Mouse (Mus musculus): ENCODE measurements around the gene Nrp1.

Gene Nrp1

DNA sequence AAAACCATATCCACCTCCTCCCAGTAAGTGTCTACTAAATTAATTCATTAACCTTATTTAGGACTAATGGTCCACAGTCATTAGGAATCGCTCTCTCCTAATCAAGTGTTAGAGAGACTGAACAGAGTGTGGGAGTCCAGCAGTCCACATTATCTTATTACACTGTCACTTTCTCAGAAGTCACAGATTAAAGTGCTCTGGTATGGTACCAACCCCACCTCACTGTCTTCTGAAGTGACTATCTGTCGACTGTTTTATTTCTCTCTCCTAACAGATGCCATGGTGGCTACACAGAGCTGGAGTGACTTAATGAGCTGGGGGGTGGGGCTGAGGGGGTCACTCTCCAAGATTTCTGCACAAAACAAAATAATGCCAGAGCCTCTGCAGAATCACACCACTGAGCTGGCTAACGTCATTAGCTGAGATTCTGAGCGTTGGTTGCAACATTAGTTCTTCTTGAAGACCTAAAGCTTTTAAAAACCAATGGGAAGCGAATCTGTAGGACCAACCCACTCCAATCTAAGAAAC is 3.0 kb downstream of the Nrp1 start:
- ChIA-PET CTCF (interaction anchor here in 2 of 4 experiments (0.9 to 1.2 kb wide), 2 partner anchors 772 to 1171 kb away, joined by 3 read pairs; no protein-coding TSS in a partner anchor), POLR2A (interaction anchor here in 1 of 4 experiments (1.2 kb wide), 1 partner anchor 10 kb away, joined by 3 read pairs; no protein-coding TSS in a partner anchor)

DNA sequence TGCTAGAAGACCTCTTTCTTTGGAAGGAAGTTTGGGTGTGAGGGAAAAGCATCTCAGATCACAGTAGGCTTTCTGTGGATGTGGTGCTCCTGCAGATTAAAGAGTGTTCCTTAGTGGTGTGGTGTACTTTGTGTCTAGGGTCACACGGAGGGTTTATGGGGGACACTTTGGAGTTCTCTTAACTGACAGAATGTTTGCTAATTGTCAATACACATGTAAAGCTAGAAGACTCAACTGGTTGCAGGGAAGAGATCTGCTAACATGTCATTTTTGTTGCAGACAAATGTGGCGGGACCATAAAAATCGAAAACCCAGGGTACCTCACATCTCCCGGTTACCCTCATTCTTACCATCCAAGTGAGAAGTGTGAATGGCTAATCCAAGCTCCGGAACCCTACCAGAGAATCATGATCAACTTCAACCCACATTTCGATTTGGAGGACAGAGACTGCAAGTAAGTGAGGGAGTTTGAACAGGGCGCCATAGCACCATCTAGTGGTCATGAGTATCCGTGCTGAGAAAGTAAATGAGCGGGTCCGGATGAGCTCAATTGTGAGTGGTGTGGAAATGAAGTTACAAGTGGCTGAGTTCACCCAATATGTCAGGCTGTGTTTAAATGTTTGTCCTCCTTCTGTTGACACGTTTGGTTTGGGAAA is 4.7 kb downstream of the Nrp1 start:
- ChIA-PET CTCF (interaction anchor here in 2 of 4 experiments (0.5 to 1.3 kb wide), 11 partner anchors 10 to 1172 kb away, joined by 3 to 8 read pairs (median 3); no protein-coding TSS in a partner anchor), POLR2A (no interaction called here)

DNA sequence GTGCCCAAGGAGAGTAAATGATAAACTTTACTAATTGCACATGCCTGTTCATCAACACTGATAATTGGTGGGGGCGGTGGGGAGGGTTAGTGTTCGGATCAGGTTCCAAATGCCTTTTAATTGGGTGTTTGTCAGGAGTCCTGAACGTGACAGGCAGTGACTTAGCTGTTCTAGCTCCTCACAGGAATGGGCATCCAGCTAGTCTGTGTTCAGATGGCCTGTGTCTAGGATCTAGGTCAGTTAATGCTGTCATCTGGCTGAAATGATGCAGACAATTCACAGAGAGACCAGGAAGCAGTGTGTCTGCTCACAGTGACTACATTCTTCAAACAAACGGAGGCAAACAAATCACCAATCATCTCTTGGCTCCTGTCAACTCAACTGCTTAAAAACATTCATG is 12.1 kb downstream of the Nrp1 start:
- CTCF ChIA-PET, result interaction anchor here in 1 of 4 experiments (0.7 kb wide), 1 partner anchor 129 kb away, joined by 3 read pairs; no protein-coding TSS in a partner anchor
- POLR2A ChIA-PET, result interaction anchor here in 1 of 4 experiments (1.3 kb wide), 2 partner anchors 8 to 9 kb away, joined by 3 read pairs; no protein-coding TSS in a partner anchor

DNA sequence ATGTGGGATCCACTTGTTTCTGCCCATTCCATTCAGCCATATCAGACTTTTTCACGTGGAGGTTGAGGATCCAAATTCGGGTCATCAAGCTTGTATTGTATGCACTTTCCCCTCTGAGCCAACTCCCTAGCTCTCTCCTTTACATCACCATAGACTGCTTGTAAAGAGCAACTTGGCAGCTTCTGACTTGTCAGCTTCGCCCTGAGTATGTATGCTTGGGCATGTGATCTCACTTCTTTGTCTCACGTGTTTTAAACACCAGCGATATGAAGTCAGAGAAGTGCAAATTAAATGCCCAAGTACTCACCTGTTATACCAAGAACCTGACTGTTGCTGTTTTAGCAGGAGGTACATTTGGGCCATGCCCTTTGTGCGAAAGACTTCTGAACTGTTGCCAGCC is 12.6 kb downstream of the Nrp1 start:
- CTCF ChIA-PET, result interaction anchor here in 1 of 4 experiments (0.7 kb wide), 1 partner anchor 129 kb away, joined by 3 read pairs; no protein-coding TSS in a partner anchor
- POLR2A ChIA-PET, result interaction anchor here in 1 of 4 experiments (1.3 kb wide), 2 partner anchors 9 kb away, joined by 3 read pairs; no protein-coding TSS in a partner anchor

DNA sequence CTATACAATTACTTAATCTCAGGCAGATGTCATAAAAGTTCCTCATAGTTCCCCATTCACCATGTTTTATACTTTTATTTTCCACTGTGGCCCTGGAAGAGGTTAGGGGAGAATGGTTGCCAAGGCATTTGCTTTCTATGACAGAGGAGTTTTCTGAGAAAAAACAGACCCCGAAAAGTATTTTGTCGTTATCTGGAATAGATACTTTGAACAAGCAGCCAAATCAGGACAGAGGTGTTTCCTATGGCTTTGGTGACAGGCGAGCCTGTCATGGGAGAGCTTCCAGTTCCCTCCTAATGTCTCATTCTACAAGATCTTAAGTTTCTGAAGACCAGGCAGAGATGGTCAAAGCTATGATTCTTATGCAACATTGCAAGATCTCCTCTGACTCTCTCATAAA is 13.4 kb downstream of the Nrp1 start:
- POLR2A ChIA-PET, result interaction anchor here in 1 of 4 experiments (1.3 kb wide), 2 partner anchors 8 to 10 kb away, joined by 3 read pairs; no protein-coding TSS in a partner anchor
- CTCF ChIA-PET, result interaction anchor here in 2 of 4 experiments (1.2 to 1.3 kb wide), 2 partner anchors 9 to 783 kb away, joined by 3 read pairs; no protein-coding TSS in a partner anchor

DNA sequence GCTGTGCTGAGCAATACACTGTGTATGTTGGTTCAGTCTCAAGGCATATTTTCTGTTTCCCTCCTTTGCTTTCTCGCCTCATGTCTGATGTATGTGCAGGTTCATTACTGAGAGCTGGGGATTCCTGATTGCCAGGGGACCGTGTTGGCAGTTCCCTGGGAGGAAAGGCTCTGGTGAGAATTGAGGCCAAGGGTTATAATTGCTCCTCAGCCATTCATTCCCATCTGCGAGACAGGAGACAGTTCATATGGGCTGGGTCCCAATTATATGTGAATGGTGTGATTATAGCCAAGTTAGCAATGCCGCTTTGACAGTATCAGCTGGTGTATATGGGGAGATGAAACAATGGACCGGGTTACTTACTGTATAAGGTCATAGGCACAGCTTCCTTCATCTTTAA is 14.3 kb downstream of the Nrp1 start:
- ChIA-PET POLR2A (no interaction called here), CTCF (interaction anchor here in 1 of 4 experiments (1.3 kb wide), 1 partner anchor 10 kb away, joined by 3 read pairs; no protein-coding TSS in a partner anchor)

DNA sequence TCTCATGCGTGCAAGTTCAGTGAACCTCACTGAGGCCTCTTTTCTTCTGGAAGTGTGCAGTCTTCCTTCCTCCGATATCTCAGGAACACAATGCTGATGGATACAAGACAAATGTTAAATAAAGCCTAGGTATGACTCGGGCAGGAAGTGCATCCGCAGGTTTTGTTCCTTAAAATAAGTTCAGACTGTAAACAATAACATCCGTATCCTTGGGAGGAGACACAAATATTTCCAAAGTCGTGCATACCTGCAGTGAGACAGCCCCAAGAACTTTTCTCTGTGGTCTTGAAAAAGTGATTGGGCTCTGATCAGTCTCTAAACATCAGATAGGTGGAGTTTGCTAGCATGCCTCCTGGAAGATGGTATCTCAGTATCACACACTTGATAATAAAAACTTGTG is 15.0 kb downstream of the Nrp1 start:
- POLR2A ChIA-PET, result no interaction called here
- CTCF ChIA-PET, result no interaction called here

DNA sequence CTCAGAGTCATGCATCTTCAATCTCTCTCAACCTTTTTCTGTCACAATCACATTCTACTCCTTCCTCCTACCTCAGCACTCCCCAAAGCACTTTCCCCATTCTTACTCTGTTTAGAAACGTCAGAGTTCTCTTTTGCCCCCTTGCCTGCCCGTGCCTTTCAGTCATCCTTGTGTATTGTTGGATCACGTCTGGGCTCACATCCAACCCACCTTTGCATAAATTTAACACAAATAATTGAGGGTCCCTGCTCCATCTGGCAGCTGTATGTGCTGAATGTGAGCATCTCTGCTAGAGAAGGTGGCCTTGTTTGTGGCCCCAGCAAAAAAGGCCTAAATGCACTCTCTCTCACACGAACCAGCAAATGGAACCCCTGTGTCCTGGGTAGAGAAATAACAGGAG is 16.9 kb downstream of the Nrp1 start:
- ChIA-PET CTCF (no interaction called here), POLR2A (interaction anchor here in 1 of 4 experiments (0.7 kb wide), 1 partner anchor 28 kb away, joined by 3 read pairs; no protein-coding TSS in a partner anchor)

DNA sequence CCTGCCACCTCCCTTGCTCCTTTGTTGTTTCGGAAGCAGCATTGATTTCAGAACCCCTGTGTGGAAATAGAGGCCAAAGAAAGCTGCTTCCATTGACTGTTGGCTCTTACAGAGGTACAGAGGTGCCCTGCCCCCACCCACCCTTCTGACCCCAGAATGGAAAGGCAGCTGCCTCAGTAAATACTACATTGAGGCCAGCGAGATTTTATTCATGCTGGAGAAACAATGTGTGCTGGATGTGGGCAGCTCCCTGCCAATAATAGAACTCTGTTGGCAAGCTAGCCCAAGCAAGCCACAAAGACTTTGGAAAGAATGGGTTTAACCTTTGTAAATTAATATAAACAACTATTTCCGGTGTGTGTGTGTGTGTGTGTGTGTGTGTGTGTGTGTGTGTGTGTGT is 24.8 kb downstream of the Nrp1 start:
- ChIA-PET POLR2A (interaction anchor here in 1 of 4 experiments (0.6 kb wide), 1 partner anchor 1011 kb away, joined by 3 read pairs; no protein-coding TSS in a partner anchor), CTCF (interaction anchor here in 3 of 4 experiments (0.6 to 1.4 kb wide), 3 partner anchors 20 to 168 kb away, joined by 3 to 5 read pairs (median 4); no protein-coding TSS in a partner anchor)

DNA sequence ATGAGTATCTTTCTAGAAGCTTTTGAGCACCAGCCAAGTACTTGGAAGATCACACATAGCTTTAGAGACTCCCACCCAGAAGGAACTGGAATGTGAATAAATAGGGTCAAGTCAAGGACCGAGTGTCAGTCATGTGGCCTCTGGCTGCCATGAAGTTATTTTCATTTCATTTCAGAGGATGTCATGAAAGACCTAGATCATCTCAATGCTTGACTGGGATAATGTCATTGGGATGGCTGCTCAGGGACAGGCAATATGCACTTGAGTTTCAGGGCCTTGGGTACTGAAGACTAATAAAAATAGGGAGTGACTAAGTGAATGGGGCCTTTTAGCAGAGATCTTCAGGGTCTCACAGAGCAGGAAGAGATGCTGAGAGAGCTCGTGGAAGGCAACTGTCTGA is 26.0 kb downstream of the Nrp1 start:
- ChIA-PET CTCF (no interaction called here), POLR2A (no interaction called here)

DNA sequence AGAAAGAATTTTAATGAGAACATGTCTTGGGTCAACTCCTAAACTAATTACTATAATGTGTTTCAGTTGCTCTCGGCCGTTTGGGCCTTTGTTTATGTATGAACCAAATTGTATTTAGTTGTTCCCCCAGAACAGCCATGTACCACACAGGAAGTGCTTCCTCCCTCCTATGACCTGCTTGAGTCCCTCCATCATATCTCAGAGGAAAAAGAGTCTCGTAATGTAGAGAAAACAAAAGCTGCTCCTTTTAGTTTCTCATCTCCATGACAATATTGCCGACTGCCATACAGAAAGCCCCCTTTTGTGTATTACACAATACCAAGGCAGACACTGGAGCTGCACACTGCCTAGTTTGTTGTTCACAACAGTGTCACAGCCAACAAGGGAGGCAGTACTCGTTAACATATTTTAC is 26.5 kb downstream of the Nrp1 start:
- ChIA-PET POLR2A (interaction anchor here in 1 of 4 experiments (0.5 kb wide), 1 partner anchor 98 kb away, joined by 3 read pairs; no protein-coding TSS in a partner anchor), CTCF (no interaction called here)

DNA sequence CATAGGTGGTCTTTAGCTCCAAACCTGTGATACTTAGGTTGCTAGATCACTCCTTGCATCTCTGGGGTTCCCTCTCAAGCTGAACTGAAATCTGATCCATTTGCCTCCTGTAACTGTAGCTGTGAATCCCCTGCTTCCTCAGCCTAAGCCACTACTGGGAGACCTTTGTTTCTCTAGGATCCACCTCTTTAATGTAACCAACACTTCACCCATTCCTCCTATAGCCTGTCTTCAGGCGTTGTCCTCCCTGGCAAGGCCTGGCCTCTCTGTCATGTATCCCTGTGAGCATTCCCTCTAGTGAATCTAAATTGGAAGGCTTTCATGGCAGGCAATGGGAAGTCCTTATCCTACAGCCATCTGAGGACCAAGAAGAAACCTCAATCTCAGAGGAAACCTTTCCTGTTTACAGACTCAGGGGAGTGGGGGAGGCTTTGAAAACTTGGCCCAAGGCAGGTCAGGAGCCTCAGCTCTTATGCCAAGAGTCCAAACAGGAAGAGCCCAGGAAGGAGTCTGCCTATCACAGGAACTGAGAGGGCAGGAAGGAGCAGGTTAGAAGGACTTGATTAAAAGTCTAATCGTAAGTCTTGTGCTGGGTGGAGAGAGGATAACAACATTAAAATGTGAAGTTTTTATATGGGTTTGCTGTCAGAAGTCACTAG is 28.7 kb downstream of the Nrp1 start:
- ChIA-PET CTCF (interaction anchor here in 1 of 4 experiments (0.6 kb wide), 1 partner anchor 51 kb away, joined by 3 read pairs; no protein-coding TSS in a partner anchor), POLR2A (no interaction called here)

DNA sequence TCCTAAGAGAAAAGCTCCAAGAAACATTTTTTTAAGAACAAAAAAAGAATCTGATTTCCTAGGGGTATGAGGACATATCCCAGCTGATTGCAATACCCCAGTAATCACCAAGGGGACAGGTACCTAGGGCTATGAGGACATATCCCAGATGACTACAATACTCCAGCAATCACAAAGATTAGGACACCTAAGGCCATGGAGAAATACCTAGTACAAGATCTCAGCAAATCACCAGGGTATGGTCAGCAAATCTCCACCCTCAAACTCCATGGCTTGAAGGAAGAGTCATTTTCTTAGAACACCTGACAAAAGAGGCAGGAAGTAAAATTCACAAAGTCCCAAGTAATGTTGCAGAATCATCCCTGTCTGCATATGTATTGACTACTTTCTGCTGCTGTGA is 32.4 kb downstream of the Nrp1 start:
- ChIA-PET CTCF (no interaction called here), POLR2A (no interaction called here)

DNA sequence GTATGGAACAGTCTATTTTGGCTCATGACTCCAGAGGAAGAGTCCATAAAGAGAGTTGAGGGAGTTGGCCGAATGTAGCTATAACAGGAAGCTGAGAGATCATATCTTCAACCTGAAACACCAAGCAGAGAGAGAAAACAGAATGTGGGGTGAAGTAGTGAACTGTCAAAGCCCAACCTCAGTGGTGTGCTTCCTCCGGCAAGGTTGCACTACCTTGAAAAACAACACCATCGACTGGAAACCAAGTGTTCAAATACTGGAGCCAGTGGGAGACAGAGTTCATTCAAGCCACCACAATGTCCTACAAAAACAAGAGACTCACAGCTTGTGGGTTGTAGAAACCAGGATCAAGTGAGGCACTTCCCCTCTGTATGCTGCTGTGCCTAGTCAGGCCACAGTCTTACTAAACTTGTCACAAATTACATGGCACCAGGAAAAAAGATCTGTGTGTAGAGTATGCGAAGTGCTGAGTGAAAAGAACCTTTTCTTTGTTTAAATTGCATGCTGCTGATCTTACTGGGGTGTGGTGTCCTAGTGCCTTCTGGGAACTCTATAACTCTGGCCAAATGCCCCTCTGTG is 32.9 kb downstream of the Nrp1 start:
- ChIA-PET POLR2A (no interaction called here), CTCF (no interaction called here)

DNA sequence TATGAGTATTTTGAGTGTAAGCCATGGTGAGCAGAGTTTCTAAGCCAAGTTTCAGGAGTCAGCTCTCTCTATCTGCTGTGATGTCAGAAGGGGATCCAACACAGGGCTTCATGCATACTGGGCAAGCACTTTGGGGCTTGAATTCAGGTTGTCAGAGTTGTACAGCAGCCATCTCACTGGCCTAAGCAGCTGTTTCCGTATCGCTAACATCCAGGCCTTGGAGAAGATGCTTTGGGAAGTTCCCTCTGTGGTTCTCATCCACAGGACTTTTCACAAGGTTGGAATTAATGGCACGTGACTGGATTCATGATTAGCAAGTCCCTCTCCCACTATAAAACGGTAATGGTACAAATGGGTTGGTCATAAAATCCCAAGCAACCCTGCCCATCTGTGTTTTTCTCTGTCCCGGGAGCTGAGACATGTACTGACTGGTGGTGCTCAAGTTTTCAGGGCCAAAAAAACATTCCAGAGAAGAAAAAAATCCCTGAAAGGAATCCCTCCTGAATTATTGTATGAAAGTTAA is 36.3 kb downstream of the Nrp1 start:
- CTCF ChIA-PET, result no interaction called here
- POLR2A ChIA-PET, result no interaction called here

DNA sequence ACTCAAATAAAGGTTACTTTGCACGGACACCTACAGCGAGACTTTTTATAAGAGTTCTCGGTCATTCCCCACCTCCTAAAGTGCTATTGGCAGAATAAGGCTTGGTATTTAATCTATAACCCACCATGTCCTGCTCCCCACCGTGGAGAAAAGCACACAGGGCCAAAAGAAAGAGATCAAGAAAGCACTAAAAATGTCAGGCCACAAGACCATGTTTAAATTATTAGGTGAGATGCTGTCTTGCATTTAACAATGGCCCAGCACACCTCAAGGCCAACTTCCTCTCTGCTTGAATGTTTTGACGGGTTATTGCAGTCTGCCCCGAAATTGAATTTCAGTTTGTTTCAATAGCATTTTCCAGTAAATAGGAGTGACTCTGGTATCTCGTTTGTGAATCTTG is 38.6 kb downstream of the Nrp1 start:
- ChIA-PET POLR2A (no interaction called here), CTCF (no interaction called here)

DNA sequence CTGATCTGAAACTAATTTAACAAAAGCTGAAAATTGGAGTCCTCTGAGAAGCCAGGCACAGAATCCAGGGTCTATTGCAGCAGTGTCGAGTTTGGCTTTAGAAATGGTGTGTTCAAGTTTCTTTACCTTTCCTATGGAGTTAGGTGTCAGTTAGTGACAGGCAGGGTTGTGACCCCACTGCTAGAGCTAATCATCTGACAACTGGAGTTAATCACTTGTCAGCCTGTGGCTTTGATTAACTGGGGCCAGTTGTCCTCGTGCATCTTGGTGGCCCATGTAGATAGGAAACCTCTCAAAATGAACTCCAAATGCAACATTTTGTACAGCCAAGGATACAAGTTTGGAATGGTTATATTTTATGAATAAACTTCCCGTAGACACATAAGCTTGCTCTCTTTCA is 39.0 kb downstream of the Nrp1 start:
- CTCF ChIA-PET, result no interaction called here
- POLR2A ChIA-PET, result no interaction called here

DNA sequence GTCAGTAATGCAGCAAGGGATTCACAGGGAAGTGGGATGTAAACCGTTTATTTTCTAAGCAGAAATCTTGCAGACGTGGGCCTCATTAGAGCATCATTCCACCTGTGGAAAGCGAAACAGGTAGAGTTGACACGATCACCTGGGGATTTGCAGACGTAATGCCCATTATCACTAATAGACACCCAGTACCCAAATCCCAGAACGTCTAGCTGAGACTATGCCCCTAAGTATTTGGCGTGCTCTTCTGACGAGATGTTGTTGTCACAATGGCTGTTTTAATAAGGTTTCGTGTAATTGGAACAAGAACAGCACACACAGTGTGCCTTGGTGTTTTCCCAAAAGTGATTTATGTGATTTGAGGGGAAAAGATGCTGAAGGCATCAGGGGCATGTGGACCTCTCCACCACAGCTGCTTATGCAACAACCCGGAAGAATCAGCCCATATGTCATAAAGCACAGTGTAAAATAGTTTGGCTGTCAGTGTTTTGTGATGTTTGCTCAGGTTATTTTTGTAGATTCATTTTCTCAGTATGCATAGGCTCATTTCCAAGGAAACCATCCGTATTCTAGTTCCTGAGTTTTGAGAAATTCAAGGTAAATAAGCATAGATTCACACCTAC is 40.2 kb downstream of the Nrp1 start:
- CTCF ChIA-PET, result no interaction called here
- POLR2A ChIA-PET, result no interaction called here

DNA sequence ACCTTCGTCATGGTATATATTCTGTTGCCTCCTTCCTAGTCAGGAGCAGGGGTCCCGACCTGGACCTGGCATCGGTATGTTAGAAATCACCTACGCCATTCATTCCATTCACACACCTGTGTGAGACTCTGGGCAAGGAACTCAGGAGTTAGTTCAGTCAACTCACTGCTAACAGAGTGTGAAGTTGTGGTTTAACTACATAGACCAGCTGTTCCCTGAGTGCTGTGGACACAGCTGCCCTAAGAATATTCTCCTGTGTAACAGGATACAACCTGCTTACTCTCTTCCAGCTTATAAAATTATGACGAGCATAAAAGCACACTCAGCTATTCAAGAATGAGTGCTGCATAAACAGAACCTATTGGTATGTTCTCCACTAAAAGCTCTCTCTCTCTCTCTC is 41.9 kb downstream of the Nrp1 start:
- ChIA-PET CTCF (no interaction called here), POLR2A (no interaction called here)

Measured in embryonic stem cell, embryonic (primary cell).